Mouse (Mus musculus): ENCODE data around the gene Prkra. TPM values are rescaled to one million over a fixed set of nuclear protein-coding genes. Genes with fewer than 3 reads are reported as not detected.
"Not testable (repeated sequence)": the region's sequence is repeated elsewhere in the genome, so short reads cannot be mapped to it uniquely, and the experiment has no call there.

Gene Prkra
- polyA plus RNA-seq, 1 experiment from 2014 or later, result 47.8 TPM

DNA sequence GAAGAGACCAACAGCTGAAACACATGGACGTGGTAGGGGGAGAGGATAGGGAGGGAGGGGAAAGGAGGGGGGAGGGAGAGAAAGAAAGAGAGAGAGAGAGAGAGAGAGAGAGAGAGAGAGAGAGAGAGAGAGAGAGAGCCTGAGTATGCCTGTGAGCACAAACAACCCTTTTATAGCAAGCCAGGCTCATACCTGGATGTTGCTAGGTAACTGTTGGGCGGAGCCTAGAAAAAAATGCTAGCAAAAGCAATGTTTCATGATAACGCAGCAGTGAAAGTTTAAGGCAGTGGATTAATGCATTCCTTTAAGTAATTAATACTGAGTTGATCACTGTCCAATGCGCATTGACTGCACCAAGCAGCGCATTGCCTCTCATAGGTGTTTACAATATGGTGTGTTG, 6.8 kb upstream of the Prkra start:
- 72% methylated on average over 5 of the region's 5 CpGs for whole genome bisulfite sequencing
- peak; percentile 22; the same call in 1 of the 2 replicates for ATAC-seq (ENCODE audit: insufficient read depth, low FRiP score, low read depth)
- Histone ChIP-seq H3K4me2 (no peak overlapping the region), H3K4me3 (replicated peaks) (no peak overlapping the region), H3K27ac (no peak overlapping the region), H3K4me1 (no peaks in the 10 kb centered on the region), H3K9me3 (no peaks in the 10 kb centered on the region), H3K9ac (no peak overlapping the region), H3K36me3 (no peaks in the 10 kb centered on the region), H3K27me3 (replicated peaks) (no peaks in the 10 kb centered on the region)

GRCm38 (mm10) chr2:76653070-76653469, 5.3 kb upstream of the Prkra start:
- no peaks in the 10 kb centered on the region for H3K27me3 ChIP-seq (replicated peaks)
- no peaks in the 10 kb centered on the region for H3K9me3 ChIP-seq
- no peaks in the 10 kb centered on the region for H3K36me3 ChIP-seq
- 0 out of 2 replicates have a peak, but pooled peaks cover 4% of the 10 kb centered on the region for H3K4me1 ChIP-seq
- no peak overlapping the region for H3K4me3 ChIP-seq (replicated peaks)
- ATAC-seq (ENCODE audit: insufficient read depth, low FRiP score, low read depth), result no peak
- H3K27ac ChIP-seq, result no peak overlapping the region
- WGBS, result 85% methylated on average over 4 of the region's 4 CpGs
- H3K9ac ChIP-seq, result no peak overlapping the region
- H3K4me2 ChIP-seq, result no peak overlapping the region

GRCm38 (mm10) chr2:76648666-76649141, 889 bp upstream of the Prkra start:
- peak overlapping the region; percentile 92 for H3K4me2 ChIP-seq
- peak overlapping the region; percentile 81 for H3K4me3 ChIP-seq (replicated peaks)
- no peak for ATAC-seq (ENCODE audit: insufficient read depth, low FRiP score, low read depth)
- H3K27me3 ChIP-seq (replicated peaks), result no peaks in the 10 kb centered on the region
- peak overlapping the region; percentile 86 for H3K27ac ChIP-seq
- no peaks in the 10 kb centered on the region for H3K36me3 ChIP-seq
- H3K9ac ChIP-seq, result peak overlapping the region; percentile 41; the same call in 1 of the 2 replicates
- peaks cover 4% of the 10 kb centered on the region; the same call in 1 of the 2 replicates for H3K4me1 ChIP-seq
- WGBS, result 29% methylated on average over 13 of the region's 13 CpGs
- no peaks in the 10 kb centered on the region for H3K9me3 ChIP-seq

- Histone ChIP-seq H3K9me3 (no peaks in the 10 kb centered on the region), H3K27me3 (replicated peaks) (no peaks in the 10 kb centered on the region), H3K4me1 (peaks cover 4% of the 10 kb centered on the region; the same call in 1 of the 2 replicates), H3K4me2 (peak overlapping the region; percentile 92), H3K36me3 (no peaks in the 10 kb centered on the region), H3K27ac (peak overlapping the region; percentile 90), H3K9ac (peak overlapping the region; percentile 69), H3K4me3 (replicated peaks) (peak overlapping the region; percentile 81)
- peak; percentile 33 for ATAC-seq (ENCODE audit: insufficient read depth, low FRiP score, low read depth)
- WGBS, result 0% methylated on average over 32 of the region's 32 CpGs
Measured at GRCm38 (mm10) chr2:76647441-76647869, 360 bp downstream of the Prkra start.

GRCm38 (mm10) chr2:76643801-76644200, 4.0 kb downstream of the Prkra start:
- Histone ChIP-seq H3K9ac (no peak overlapping the region), H3K36me3 (no peaks in the 10 kb centered on the region; the same call in 1 of the 2 replicates), H3K4me3 (replicated peaks) (no peak overlapping the region), H3K4me2 (no peak overlapping the region), H3K9me3 (no peaks in the 10 kb centered on the region), H3K27me3 (replicated peaks) (no peaks in the 10 kb centered on the region), H3K4me1 (peaks cover 3% of the 10 kb centered on the region; the same call in 1 of the 2 replicates), H3K27ac (no peak overlapping the region)
- ATAC-seq (ENCODE audit: insufficient read depth, low FRiP score, low read depth), result no peak

GRCm38 (mm10) chr2:76639637-76640036, 8.2 kb downstream of the Prkra start:
- WGBS, result 90% methylated on average over 2 of the region's 2 CpGs
- H3K27ac ChIP-seq, result no peak overlapping the region
- H3K9me3 ChIP-seq, result no peaks in the 10 kb centered on the region
- ATAC-seq (ENCODE audit: insufficient read depth, low FRiP score, low read depth), result no peak
- H3K36me3 ChIP-seq, result peaks cover 3% of the 10 kb centered on the region; the same call in 1 of the 2 replicates
- no peak overlapping the region for H3K4me3 ChIP-seq (replicated peaks)
- no peak overlapping the region for H3K4me2 ChIP-seq
- H3K4me1 ChIP-seq, result no peaks in the 10 kb centered on the region
- no peaks in the 10 kb centered on the region for H3K27me3 ChIP-seq (replicated peaks)
- H3K9ac ChIP-seq, result no peak overlapping the region

DNA sequence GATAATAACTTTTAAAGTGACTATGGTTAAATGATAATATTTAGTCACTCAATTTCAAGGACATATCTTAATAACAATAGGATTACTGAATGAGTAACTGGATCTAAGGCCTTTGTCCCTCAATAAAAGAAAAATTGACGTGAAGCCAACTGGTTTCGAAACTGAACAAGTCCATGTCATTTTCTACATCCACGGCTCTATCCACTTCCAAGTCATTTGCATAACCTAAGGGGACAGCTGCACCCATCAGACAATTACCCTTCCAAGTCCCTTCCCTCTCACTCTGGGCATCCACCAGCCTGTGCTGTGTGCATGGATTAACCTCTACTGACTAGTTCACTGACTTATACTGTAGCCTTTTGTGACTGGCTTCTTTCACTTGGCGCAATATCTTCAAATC, 16.2 kb downstream of the Prkra start:
- H3K27me3 ChIP-seq (replicated peaks), result no peaks in the 10 kb centered on the region
- 90% methylated on average over 4 of the region's 4 CpGs for WGBS
- H3K27ac ChIP-seq, result no peak overlapping the region
- ATAC-seq (ENCODE audit: insufficient read depth, low FRiP score, low read depth), result no peak
- peaks cover 50% of the 10 kb centered on the region for H3K36me3 ChIP-seq
- H3K4me1 ChIP-seq, result no peaks in the 10 kb centered on the region
- no peak overlapping the region for H3K9ac ChIP-seq
- H3K4me3 ChIP-seq (replicated peaks), result no peak overlapping the region
- no peaks in the 10 kb centered on the region for H3K9me3 ChIP-seq
- H3K4me2 ChIP-seq, result no peak overlapping the region

DNA sequence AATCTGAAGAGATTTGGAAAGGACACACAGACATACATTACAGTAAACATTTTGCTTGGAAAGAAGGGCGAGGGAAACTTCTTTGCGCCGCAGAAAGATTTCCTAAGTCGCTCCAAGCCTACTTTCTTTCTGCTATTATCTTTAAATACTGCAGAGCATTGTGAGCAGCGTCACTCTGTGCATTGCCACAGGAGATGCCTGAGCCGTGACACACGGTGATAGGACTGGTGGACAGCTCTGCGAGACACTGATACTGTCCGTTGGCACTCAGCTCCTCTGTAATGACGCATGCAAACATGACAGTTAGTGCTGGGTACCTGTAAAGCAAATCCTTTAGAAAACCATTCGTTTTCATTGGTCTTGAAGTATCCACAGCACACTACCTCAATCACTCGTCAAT, 17.5 kb downstream of the Prkra start:
- no peaks in the 10 kb centered on the region for H3K4me1 ChIP-seq
- no peak overlapping the region for H3K4me2 ChIP-seq
- H3K4me3 ChIP-seq (replicated peaks), result no peak overlapping the region
- H3K9ac ChIP-seq, result no peak overlapping the region
- 88% methylated on average over 12 of the region's 12 CpGs for WGBS
- H3K9me3 ChIP-seq, result no peaks in the 10 kb centered on the region
- H3K27me3 ChIP-seq (replicated peaks), result no peaks in the 10 kb centered on the region
- no peak overlapping the region for H3K27ac ChIP-seq
- no peak for ATAC-seq (ENCODE audit: insufficient read depth, low FRiP score, low read depth)
- H3K36me3 ChIP-seq, result peaks cover 52% of the 10 kb centered on the region

DNA sequence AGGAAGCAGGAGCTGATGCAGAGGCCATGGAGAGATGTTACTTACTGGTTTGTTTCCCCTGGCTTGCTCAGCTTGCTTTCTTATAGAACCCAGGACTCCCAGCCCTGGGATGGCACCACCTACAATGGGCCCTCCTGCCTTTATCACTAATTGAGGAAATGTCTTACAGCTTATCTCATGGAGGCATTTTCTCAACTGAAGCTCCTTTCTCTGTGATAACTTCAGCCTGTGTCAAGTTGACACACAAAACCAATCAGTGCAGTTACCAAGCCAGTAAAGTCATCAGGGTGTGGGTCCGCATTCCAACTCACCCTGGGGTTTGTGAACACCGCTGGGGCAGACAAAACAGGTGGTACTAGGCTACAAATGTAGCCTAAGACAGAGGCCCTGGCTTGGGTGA, 25.5 kb downstream of the Prkra start:
- peaks cover 16% of the 10 kb centered on the region; the same call in 1 of the 2 replicates for H3K36me3 ChIP-seq
- not testable (repeated sequence) for H3K27ac ChIP-seq; H3K27me3 ChIP-seq (replicated peaks); ATAC-seq (ENCODE audit: insufficient read depth, low FRiP score, low read depth); H3K4me1 ChIP-seq; H3K9ac ChIP-seq; H3K4me3 ChIP-seq (replicated peaks); H3K4me2 ChIP-seq; H3K9me3 ChIP-seq
- WGBS, result 92% methylated on average over 2 of the region's 2 CpGs

- 63% methylated on average over 1 of the region's 1 CpGs for WGBS
Measured at GRCm38 (mm10) chr2:76621724-76622123, 26.1 kb downstream of the Prkra start.

DNA sequence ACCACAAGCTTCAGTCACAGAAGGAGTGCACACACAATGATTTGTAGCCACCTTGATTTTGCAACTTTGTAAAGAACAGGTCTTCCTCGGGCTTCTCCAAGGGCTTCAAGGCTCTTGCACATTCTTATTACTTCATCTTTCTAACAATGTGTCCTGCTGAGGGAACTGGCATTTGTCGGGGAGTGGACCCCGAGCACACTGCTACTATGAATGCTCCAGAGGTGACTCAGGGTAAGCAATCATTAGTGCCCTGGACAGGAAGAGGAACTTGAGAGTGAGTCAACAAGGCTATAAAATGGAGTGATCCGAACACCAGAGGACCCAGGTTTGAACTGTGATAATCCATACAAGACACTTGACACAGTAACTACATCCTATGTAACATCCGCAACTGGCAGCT, 27.6 kb downstream of the Prkra start:
- peaks cover 4% of the 10 kb centered on the region; the same call in 1 of the 2 replicates for H3K36me3 ChIP-seq
- no peak overlapping the region for H3K27ac ChIP-seq
- H3K9ac ChIP-seq, result no peak overlapping the region
- ATAC-seq (ENCODE audit: insufficient read depth, low FRiP score, low read depth), result no peak
- no peaks in the 10 kb centered on the region for H3K4me1 ChIP-seq
- H3K9me3 ChIP-seq, result no peaks in the 10 kb centered on the region
- no peak overlapping the region for H3K4me2 ChIP-seq
- 80% methylated on average over 5 of the region's 5 CpGs for whole genome bisulfite sequencing
- no peak overlapping the region for H3K4me3 ChIP-seq (replicated peaks)
- H3K27me3 ChIP-seq (replicated peaks), result no peaks in the 10 kb centered on the region

More at GRCm38 (mm10) chr2:76621724-76622123, 26.1 kb downstream of the Prkra start:
- H3K4me1 ChIP-seq, result no peaks in the 10 kb centered on the region
- no peak for ATAC-seq (ENCODE audit: insufficient read depth, low FRiP score, low read depth)
- peaks cover 10% of the 10 kb centered on the region; the same call in 1 of the 2 replicates for H3K36me3 ChIP-seq
- no peak overlapping the region for H3K9ac ChIP-seq
- no peak overlapping the region for H3K4me2 ChIP-seq
- H3K9me3 ChIP-seq, result no peaks in the 10 kb centered on the region
- no peaks in the 10 kb centered on the region for H3K27me3 ChIP-seq (replicated peaks)
- no peak overlapping the region for H3K27ac ChIP-seq
- no peak overlapping the region for H3K4me3 ChIP-seq (replicated peaks)

DNA sequence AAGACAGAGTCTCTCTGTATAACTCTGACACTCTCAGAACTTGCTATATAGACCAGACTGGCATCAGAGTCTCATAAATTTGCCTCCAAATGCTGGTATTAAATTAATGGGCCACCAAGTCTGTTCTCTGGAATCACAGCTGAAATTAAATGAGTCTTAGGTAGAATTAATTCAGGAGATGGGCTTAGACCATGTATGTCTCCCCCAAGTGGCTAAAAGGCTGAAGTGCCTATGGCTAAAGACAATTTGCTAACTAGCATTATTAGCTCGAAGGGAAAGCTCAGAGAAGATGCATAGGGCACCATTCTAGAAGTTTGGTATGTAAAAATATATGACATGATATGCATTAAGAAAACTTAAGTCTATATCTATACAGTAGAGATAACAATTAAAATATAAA, 29.7 kb downstream of the Prkra start:
- Histone ChIP-seq H3K4me1 (no peaks in the 10 kb centered on the region), H3K4me2 (no peak overlapping the region), H3K9me3 (no peaks in the 10 kb centered on the region), H3K9ac (no peak overlapping the region), H3K36me3 (no peaks in the 10 kb centered on the region), H3K27ac (no peak overlapping the region), H3K4me3 (replicated peaks) (no peak overlapping the region), H3K27me3 (replicated peaks) (no peaks in the 10 kb centered on the region)
- 23% methylated on average over 1 of the region's 1 CpGs for WGBS
- ATAC-seq (ENCODE audit: insufficient read depth, low FRiP score, low read depth), result no peak

- Histone ChIP-seq H3K4me2 (no peak overlapping the region), H3K27ac (no peak overlapping the region), H3K9me3 (no peaks in the 10 kb centered on the region), H3K9ac (no peak overlapping the region), H3K4me1 (no peaks in the 10 kb centered on the region), H3K36me3 (no peaks in the 10 kb centered on the region), H3K27me3 (replicated peaks) (no peaks in the 10 kb centered on the region), H3K4me3 (replicated peaks) (no peak overlapping the region)
- WGBS, result 85% methylated on average over 3 of the region's 3 CpGs
- no peak for ATAC-seq (ENCODE audit: insufficient read depth, low FRiP score, low read depth)
Measured at GRCm38 (mm10) chr2:76611996-76612395, 35.8 kb downstream of the Prkra start.

All from stomach, embryonic 15.5 days (tissue).